Mouse (Mus musculus) lung, postnatal 0 days (tissue): ENCODE measurements around the gene Pigt.

Experiments
- CTCF ChIP-seq: IDR thresholded peaks from 2 replicates; pipeline ENCODE4 v1.5.1; 2016; ENCODE audit warnings: antibody characterized with exemption, mild to moderate bottlenecking
- EP300 ChIP-seq: IDR thresholded peaks from 2 replicates; pipeline ENCODE4 v1.6.1; 2016; ENCODE audit warnings: antibody characterized with exemption, mild to moderate bottlenecking, control low read depth

GRCm38 (mm10) chr2:164518266-164519170 is 21.2 kb downstream of the Pigt start:
- TF ChIP-seq EP300 (no peak), CTCF (no peak)
